Mouse (Mus musculus) left cerebral cortex, adult 2 months (tissue): ENCODE data around the gene Efhc1. TPM values are rescaled to one million over a fixed set of nuclear protein-coding genes. Genes with fewer than 3 reads are reported as not detected.
A peak's percentile ranks its signal among the peaks of the same experiment; 100 is the strongest.

Source experiments
- DNase-seq, 2 experiments: peaks; one replicate each; pipeline ENCODE4 v3.0.0; 2021 to 2022; ENCODE audit warnings: low spot score in 2 of 2, mixed read lengths in 1 of 2; ENCODE audit errors: extremely low spot score in 1 of 2
- H3K27ac ChIP-seq: fragments of 200-600 bp; 2 replicates; pipeline ENCODE4 v1.8.1; 2022
- H3K4me3 ChIP-seq: fragments of 200-600 bp; 2 replicates; pipeline ENCODE4 v1.8.1; 2022
- CTCF ChIP-seq: fragments of 200-600 bp; IDR thresholded peaks from 2 replicates; pipeline ENCODE4 v1.8.1; 2022; ENCODE audit warnings: antibody characterized with exemption, mild to moderate bottlenecking, moderate library complexity
- intact Hi-C: fragments of 180-260 bp; cut with DNase I; formaldehyde crosslinking; loops from one replicate; pipeline ENCODE4 v1.15.1; 2025
- total RNA-seq, 2 experiments: library from RNA; stranded (reverse); gene quantifications; 2 replicates each; pipeline ENCODE4 v1.2.3; 2021

Gene Efhc1
- total RNA-seq, 2 experiments from 2014 or later = 1.3 to 1.9 TPM

- intact Hi-C loops = no loop called here
- H3K27ac ChIP-seq = no peak overlapping the region
- no peak for TF ChIP-seq CTCF
- DNase-seq = no peak
- H3K4me3 ChIP-seq = no peak overlapping the region
These were observed 44.0 kb downstream of the Efhc1 start for GRCm38 (mm10) chr1:20995331-20995986.

- Histone ChIP-seq H3K27ac (no peak overlapping the region), H3K4me3 (no peak overlapping the region)
- intact Hi-C loops = no loop called here
- no peak for DNase-seq
- no peak for TF ChIP-seq CTCF
These were observed 45.3 kb downstream of the Efhc1 start for GRCm38 (mm10) chr1:20996603-20997327.

GRCm38 (mm10) chr1:20997328-20997689 lies 45.9 kb downstream of the Efhc1 start:
- no peak for DNase-seq
- intact Hi-C loops = no loop called here
- H3K27ac ChIP-seq = no peak overlapping the region

GRCm38 (mm10) chr1:20997881-20998389 lies 46.5 kb downstream of the Efhc1 start:
- intact Hi-C loops = no loop called here
- no peak overlapping the region for H3K4me3 ChIP-seq
- no peak for DNase-seq
- H3K27ac ChIP-seq = no peak overlapping the region
- TF ChIP-seq CTCF = no peak

More at GRCm38 (mm10) chr1:20997328-20997689, 45.9 kb downstream of the Efhc1 start:
- no peak for TF ChIP-seq CTCF
- H3K4me3 ChIP-seq = no peak overlapping the region

GRCm38 (mm10) chr1:21002246-21003142 lies 51.1 kb downstream of the Efhc1 start:
- Histone ChIP-seq H3K27ac (no peak overlapping the region), H3K4me3 (no peak overlapping the region)
- intact Hi-C loops = no loop called here
- no peak for DNase-seq
- TF ChIP-seq CTCF = no peak

GRCm38 (mm10) chr1:21004596-21004995 lies 53.2 kb downstream of the Efhc1 start:
- H3K27ac ChIP-seq = no peak overlapping the region
- intact Hi-C loops = no loop called here
- no peak for TF ChIP-seq CTCF
- no peak overlapping the region for H3K4me3 ChIP-seq
- DNase-seq = no peak

GRCm38 (mm10) chr1:21006775-21007174 lies 55.3 kb downstream of the Efhc1 start:
- no peak overlapping the region for H3K27ac ChIP-seq
- no peak for DNase-seq
- no peak for TF ChIP-seq CTCF
- intact Hi-C loops = no loop called here
- no peak overlapping the region for H3K4me3 ChIP-seq

- no peak for DNase-seq
- no peak overlapping the region for H3K27ac ChIP-seq
- TF ChIP-seq CTCF = no peak
- H3K4me3 ChIP-seq = no peak overlapping the region
- intact Hi-C loops = no loop called here
These were observed 56.7 kb downstream of the Efhc1 start for GRCm38 (mm10) chr1:21007941-21008701.

GRCm38 (mm10) chr1:21008891-21009290 lies 57.5 kb downstream of the Efhc1 start:
- TF ChIP-seq CTCF = no peak
- Histone ChIP-seq H3K4me3 (no peak overlapping the region), H3K27ac (no peak overlapping the region)
- DNase-seq = no peak
- intact Hi-C loops = no loop called here

GRCm38 (mm10) chr1:21010282-21010800 lies 58.9 kb downstream of the Efhc1 start:
- intact Hi-C loops = no loop called here
- 0 out of 2 replicates have a peak overlapping the region, but pooled peaks have one; percentile 16 for H3K27ac ChIP-seq
- no peak for TF ChIP-seq CTCF
- no peak for DNase-seq
- no peak overlapping the region for H3K4me3 ChIP-seq

- DNase-seq = peak in 1 of 2 experiments; percentile 26
- no peak overlapping the region for H3K4me3 ChIP-seq
- intact Hi-C loops = no loop called here
- no peak overlapping the region for H3K27ac ChIP-seq
- TF ChIP-seq CTCF = no peak
These were observed 63.0 kb downstream of the Efhc1 start for GRCm38 (mm10) chr1:21014463-21014862.
